Mouse (Mus musculus): ENCODE data around the gene Arid5b.
A peak's percentile ranks its signal among the peaks of the same experiment; 100 is the strongest.

Gene Arid5b

DNA sequence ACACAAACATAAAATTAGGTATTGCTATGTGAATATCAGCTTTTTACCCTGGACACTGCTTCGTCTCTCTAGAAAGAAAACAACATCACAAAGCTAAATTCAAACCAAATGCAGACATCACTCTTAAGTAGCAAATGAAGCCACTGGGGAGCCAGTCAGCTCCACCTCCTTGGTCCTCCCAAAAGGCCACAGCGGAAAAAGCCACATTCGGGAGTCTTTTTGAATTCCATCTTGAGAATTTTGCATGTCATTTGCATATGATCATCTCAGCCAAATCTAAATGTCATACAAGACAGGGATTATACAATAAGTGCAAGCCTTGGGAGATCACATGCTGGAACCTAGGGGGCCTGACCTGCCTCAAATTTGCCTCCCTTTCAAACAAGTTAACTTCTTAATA is 85.0 kb downstream of the Arid5b start:
- no peak for DNase-seq (ENCODE audit: low read depth, low spot score)

DNA sequence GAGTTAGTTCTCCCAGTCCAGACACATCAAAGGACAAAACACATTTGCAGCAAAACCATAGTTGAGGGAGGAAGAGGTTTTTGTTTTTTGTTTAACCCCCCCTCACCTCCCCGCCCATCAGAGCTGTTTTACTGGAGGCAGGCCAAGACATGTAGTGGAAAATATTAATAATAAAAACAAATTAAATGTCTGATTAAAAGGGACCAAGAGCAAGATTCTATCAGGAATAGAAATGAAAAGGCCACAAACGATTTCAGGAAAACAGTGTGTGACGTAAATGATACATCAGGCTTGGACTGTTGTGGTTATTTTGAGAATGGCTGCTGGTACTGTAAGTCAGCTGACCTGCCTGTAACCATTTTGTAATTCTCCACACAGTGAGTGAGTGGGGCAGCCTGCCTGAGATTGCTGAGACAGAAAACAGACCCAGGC is 85.7 kb downstream of the Arid5b start:
- DNase-seq (ENCODE audit: low read depth, low spot score): no peak

DNA sequence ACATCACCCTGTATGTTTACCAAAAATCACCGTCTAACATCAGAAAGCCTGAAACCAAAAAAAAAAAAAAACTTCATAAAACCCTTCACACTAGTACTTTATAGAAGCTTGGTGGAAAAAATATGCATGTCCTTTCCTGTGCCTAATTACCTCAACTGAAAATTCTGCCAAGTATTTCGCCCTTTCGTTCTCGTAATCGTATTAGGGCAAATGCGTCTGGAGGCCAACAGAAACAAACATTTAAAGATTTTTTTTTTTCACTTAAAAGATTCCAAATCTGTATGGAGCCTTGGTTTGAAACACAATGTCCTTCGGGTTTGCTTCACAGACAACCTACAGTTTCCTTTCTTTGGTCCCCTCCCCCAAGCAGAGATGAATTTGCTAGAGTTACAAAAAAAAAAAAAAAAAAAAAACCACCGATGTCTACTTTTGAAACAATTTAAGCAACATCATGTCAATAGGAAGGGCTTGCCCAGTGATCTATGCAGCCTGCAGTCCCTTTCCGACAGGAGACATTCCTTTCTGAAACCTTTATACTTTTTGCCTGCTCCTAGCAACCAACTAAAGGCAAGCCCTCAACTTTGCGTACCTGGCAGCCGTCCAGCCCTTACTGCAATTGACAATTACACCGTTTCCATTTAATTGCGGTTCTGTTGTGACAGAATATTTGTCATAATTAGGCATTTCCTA is 86.7 kb downstream of the Arid5b start:
- no peak for DNase-seq (ENCODE audit: low read depth, low spot score)

- no peak for DNase-seq (ENCODE audit: low read depth, low spot score)
Measured at GRCm38 (mm10) chr10:68191146-68191545, 87.4 kb downstream of the Arid5b start.

DNA sequence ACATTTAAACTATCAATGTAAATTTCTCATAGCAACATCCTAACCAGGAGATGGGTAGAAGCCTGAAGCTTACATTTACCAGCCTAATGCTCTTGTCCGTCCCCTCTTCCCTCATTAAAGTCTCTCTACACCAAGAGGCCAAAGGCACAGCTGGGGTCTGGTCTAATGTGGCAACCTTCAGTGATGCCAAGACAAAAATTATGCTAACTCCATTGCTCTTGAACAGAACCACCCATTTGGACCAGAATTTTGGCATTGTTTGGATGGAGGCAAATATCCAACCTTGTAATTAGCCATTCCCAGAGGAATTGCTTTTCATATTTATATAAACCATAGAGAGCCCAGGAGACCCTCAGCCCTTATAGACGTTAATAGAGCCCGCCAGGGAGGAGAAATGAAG is 88.7 kb downstream of the Arid5b start:
- DNase-seq (ENCODE audit: low read depth, low spot score): no peak

DNA sequence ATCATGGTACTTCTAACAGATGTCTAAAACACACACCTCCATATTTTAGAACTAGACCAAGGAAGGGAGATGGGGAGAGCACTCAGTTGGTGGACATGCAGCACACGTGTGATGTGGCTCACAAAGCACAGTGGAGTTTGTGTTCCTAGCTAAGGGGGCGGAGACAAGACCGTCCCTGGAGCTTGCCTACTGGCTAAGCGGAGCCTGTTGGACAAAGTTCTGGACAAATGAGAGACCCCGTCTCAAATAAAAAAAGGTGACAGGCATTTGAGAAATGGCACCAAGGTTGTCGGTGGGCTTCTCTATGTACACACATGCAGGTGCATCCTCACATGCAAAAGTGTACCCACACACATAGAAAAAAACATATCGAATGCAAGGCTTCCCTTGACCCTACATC is 95.4 kb downstream of the Arid5b start:
- peak; percentile 64 for DNase-seq (ENCODE audit: low read depth, low spot score)

DNA sequence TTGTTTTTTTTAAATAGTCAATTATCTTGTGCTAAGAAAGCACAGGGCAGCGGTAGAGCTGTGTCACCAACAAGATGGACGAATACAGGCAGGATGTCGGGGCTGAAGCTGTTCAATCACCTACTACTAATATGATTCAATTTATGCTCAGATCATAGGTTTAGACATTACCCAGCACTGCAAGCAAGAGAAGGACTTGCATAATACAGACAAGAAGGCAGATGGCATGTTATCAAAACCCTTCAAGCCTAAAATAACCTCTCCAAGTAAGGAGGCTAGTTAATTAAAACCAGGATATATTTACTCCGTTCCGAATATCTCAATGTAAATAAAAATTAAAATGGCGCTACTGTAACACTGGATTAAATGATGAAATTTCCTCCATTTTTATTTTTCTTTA is 96.3 kb downstream of the Arid5b start:
- DNase-seq (ENCODE audit: low read depth, low spot score): no peak

- peak; percentile 94 for DNase-seq (ENCODE audit: low read depth, low spot score)
Measured at GRCm38 (mm10) chr10:68181156-68181555, 97.4 kb downstream of the Arid5b start.

DNA sequence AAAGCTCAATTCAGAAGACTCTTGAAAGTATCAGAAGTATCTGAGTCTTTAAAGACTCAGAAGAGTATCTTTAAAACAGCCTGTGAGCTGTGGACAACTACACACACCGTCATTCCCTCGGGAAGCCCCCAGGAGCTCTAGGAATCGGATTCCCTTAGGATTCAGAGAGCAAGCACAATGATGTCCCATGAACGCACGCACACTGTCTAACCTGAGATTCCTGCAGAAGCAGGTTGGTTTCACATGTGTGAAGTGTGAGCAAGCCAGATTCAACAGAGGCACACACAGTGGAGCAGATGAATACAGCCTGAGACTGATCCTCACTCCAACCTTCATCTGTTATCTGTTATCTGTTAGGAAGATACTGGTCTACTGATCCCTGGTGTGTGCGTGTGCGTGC is 97.8 kb downstream of the Arid5b start:
- peak; percentile 74 for DNase-seq (ENCODE audit: low read depth, low spot score)

DNA sequence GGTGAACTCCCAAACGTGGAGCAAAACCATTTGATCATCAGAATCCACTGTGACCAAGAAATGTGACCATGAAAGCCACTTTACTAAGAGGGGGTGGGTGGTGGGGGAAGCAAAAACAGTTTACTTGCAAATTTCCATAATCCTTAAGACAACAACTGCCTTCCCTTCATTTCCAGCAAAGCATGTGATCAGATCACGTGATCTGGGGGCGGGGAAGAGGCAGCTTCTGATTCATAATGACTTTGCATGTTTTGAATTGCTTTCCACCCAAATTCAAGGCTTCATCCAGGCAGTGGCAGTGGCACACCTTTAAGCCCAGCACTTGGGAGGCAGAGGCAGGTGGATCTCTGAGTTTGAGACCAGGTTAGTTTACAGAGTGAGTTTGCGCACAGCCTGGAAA is 98.4 kb downstream of the Arid5b start:
- DNase-seq (ENCODE audit: low read depth, low spot score): peak; percentile 96

DNA sequence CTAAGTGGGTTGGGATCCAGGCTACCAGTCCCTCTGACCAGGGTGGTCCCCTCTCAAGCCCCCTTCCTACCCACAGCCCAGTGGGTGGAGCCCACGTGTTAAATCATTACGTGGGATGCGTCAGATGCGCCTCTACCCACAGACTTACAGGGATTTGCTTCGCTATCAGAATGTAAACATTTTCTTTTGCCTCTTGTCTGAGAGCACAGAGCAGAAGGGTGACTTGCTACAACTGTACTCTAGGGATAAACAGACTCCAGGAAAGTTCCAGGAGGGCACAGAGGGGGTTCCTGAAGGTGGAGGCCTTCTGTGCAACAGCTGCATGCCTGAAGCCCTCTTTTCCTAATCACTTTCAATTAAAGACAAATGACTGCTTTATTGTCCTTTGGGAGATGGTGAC is 98.8 kb downstream of the Arid5b start:
- no peak for DNase-seq (ENCODE audit: low read depth, low spot score)

- no peak for DNase-seq (ENCODE audit: low read depth, low spot score)
Measured at GRCm38 (mm10) chr10:68179339-68179738, 99.2 kb downstream of the Arid5b start.

GRCm38 (mm10) chr10:68177697-68178485 is 100.6 kb downstream of the Arid5b start:
- no peak for DNase-seq (ENCODE audit: low read depth, low spot score)

GRCm38 (mm10) chr10:68175811-68176210 is 102.7 kb downstream of the Arid5b start:
- no peak for DNase-seq (ENCODE audit: low read depth, low spot score)

DNA sequence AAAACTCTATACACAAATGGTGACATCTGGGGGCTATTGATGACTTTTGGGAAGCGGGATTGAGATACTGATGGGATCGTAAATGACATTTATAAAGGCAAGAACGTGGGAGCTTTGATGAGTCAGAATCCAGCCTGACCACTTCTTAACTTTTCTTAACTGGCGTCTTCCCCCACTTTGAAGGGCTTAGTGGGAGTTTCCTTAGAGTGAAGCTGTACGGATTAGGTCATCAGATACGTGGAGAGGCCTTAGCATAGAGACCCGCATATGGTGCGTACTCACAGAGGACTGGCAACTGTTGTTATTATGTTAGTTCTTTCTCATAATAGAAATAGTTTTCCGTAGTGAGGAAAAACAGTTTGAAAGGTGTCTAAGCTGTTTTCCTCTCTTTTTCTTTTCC is 104.9 kb downstream of the Arid5b start:
- no peak for DNase-seq (ENCODE audit: low read depth, low spot score)

DNA sequence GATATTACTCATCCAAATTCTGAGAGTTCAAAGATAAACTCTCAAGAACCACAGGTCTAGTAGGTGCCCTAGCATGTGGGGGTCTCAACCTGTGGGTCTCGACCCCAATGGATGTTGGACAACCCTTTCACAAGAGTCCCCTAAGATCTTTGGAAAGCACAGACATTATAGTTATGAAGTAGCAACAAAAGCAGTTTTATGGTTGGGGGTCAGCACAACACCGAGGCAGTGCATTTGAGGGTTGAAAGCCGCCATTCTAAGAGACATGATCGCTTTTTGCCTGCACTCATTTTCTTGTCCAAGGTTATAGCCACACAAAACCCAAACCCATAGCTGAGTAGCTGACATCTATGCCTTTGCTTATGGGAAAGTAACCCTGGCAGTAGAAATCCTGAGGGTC is 105.6 kb downstream of the Arid5b start:
- DNase-seq (ENCODE audit: low read depth, low spot score): no peak

DNA sequence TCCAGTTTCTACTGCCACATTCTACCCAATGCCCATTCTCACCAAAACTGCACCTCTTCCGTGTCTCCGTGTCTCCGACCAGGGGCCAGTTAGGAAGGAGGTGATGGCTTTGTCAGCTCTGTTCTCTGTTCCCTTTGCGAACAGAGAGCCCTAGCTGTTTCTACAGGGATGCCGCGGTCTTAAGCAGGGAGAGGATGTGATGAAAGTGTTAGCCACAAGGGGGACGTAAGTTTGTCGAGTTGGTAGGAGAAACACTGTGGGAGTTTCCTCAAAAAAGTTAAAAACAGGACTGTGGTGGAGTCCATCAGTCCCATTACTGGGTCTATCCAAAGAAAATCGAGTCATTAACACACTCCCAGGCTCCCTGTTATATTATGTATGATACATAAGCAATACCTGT is 106.6 kb downstream of the Arid5b start:
- DNase-seq (ENCODE audit: low read depth, low spot score): peak; percentile 88

GRCm38 (mm10) chr10:68168613-68169012 is 109.9 kb downstream of the Arid5b start:
- no peak for DNase-seq (ENCODE audit: low read depth, low spot score)

DNA sequence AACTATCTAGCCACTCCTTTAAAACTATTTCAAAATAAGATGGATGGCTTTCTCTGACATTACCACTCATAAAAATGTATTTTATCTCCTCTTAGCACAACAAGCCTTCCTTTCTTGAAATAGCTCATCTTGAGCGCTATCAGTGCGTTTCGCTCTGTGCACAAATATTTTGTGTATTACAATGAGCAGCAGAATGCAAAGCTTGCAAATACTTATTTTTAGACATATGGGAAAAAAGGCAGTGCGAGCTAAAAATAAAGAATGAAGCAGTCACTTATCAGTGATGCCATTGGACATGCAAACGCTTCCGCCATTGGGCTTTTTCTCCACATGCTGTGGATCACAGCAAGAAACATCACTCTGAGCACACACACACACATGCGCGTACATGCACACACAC is 110.4 kb downstream of the Arid5b start:
- no peak for DNase-seq (ENCODE audit: low read depth, low spot score)

- DNase-seq (ENCODE audit: low read depth, low spot score): no peak
Measured at GRCm38 (mm10) chr10:68167118-68167517, 111.4 kb downstream of the Arid5b start.

DNA sequence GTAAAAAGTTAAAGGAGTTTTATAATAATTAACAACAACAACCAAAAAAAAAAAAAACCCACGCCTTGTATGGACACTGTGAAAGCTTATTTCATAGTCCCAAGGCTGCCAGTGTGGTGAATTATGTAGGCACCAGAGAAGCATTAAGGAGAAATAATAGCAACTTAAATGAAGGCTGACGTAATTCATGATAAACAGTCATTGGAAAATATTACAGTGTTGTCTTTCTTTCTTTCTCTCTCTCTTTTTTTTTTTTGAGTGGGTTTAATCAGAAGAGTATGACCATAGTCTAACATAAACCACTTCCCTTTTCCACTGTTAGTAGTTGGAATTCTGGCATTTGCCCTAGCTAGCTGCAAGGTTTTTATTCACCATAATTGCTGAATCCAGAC is 111.8 kb downstream of the Arid5b start:
- DNase-seq (ENCODE audit: low read depth, low spot score): no peak

- DNase-seq (ENCODE audit: low read depth, low spot score): no peak
Measured at GRCm38 (mm10) chr10:68165709-68166694, 112.5 kb downstream of the Arid5b start.
